Mouse (Mus musculus): Measurements from ENCODE around the gene Cdh4. TPM values are rescaled to one million over a fixed set of nuclear protein-coding genes. Genes with fewer than 3 reads are reported as not detected.

Cdh4 gene
- polyA plus RNA-seq, 1 experiment from 2014 or later = 0.99 TPM

- 74% methylated on average over 7 of the region's 7 CpGs for WGBS
- DNase-seq (ENCODE audit: low spot score) = no peak
- Histone ChIP-seq H3K9me3 (no peaks in the 10 kb centered on the region), H3K27me3 (ENCODE audit: insufficient read depth, poor library complexity, severe bottlenecking) (peaks cover 13% of the 10 kb centered on the region; the same call in 1 of the 2 replicates), H3K4me3 (no peak overlapping the region), H3K27ac (no peak overlapping the region), H3K36me3 (no peaks in the 10 kb centered on the region), H3K4me1 (0 out of 2 replicates have a peak, but pooled peaks cover 8% of the 10 kb centered on the region)
Measured at GRCm38 (mm10) chr2:179712690-179713089, 270.5 kb downstream of the Cdh4 start.

- Histone ChIP-seq H3K36me3 (no peaks in the 10 kb centered on the region), H3K27ac (no peak overlapping the region), H3K4me1 (0 out of 2 replicates have a peak, but pooled peaks cover 8% of the 10 kb centered on the region), H3K9me3 (no peaks in the 10 kb centered on the region), H3K4me3 (no peak overlapping the region), H3K27me3 (ENCODE audit: insufficient read depth, poor library complexity, severe bottlenecking) (peaks cover 13% of the 10 kb centered on the region; the same call in 1 of the 2 replicates)
- DNase-seq (ENCODE audit: low spot score) = no peak
- WGBS = 69% methylated on average over 4 of the region's 4 CpGs
Measured at GRCm38 (mm10) chr2:179713326-179713725, 271.1 kb downstream of the Cdh4 start.

GRCm38 (mm10) chr2:179714145-179714544, 271.9 kb downstream of the Cdh4 start:
- 0 out of 2 replicates have a peak, but pooled peaks cover 8% of the 10 kb centered on the region for H3K4me1 ChIP-seq
- WGBS = 85% methylated on average over 3 of the region's 3 CpGs
- no peak overlapping the region for H3K4me3 ChIP-seq
- peaks cover 13% of the 10 kb centered on the region; the same call in 1 of the 2 replicates for H3K27me3 ChIP-seq (ENCODE audit: insufficient read depth, poor library complexity, severe bottlenecking)
- no peak for DNase-seq (ENCODE audit: low spot score)
- H3K27ac ChIP-seq = no peak overlapping the region
- H3K36me3 ChIP-seq = no peaks in the 10 kb centered on the region
- no peaks in the 10 kb centered on the region for H3K9me3 ChIP-seq

- WGBS = 92% methylated on average over 1 of the region's 1 CpGs
- Histone ChIP-seq H3K27ac (no peak overlapping the region), H3K9me3 (no peaks in the 10 kb centered on the region), H3K4me3 (no peak overlapping the region), H3K27me3 (ENCODE audit: insufficient read depth, poor library complexity, severe bottlenecking) (peaks cover 18% of the 10 kb centered on the region; the same call in 1 of the 2 replicates), H3K4me1 (0 out of 2 replicates have a peak, but pooled peaks cover 8% of the 10 kb centered on the region), H3K36me3 (no peaks in the 10 kb centered on the region)
- DNase-seq (ENCODE audit: low spot score) = no peak
Measured at GRCm38 (mm10) chr2:179715375-179715774, 273.1 kb downstream of the Cdh4 start.

- WGBS = 37% methylated on average over 3 of the region's 3 CpGs
- Histone ChIP-seq H3K4me1 (0 out of 2 replicates have a peak, but pooled peaks cover 8% of the 10 kb centered on the region), H3K4me3 (no peak overlapping the region), H3K27ac (no peak overlapping the region), H3K36me3 (no peaks in the 10 kb centered on the region), H3K9me3 (no peaks in the 10 kb centered on the region), H3K27me3 (ENCODE audit: insufficient read depth, poor library complexity, severe bottlenecking) (peaks cover 5% of the 10 kb centered on the region; the same call in 1 of the 2 replicates)
- no peak for DNase-seq (ENCODE audit: low spot score)
Measured at GRCm38 (mm10) chr2:179720366-179720765, 278.1 kb downstream of the Cdh4 start.

GRCm38 (mm10) chr2:179721534-179722516, 279.6 kb downstream of the Cdh4 start:
- H3K27ac ChIP-seq = no peak overlapping the region
- peaks cover 5% of the 10 kb centered on the region; the same call in 1 of the 2 replicates for H3K27me3 ChIP-seq (ENCODE audit: insufficient read depth, poor library complexity, severe bottlenecking)
- H3K36me3 ChIP-seq = no peaks in the 10 kb centered on the region
- no peak for DNase-seq (ENCODE audit: low spot score)
- no peaks in the 10 kb centered on the region for H3K9me3 ChIP-seq
- 67% methylated on average over 18 of the region's 18 CpGs for WGBS
- no peak overlapping the region for H3K4me3 ChIP-seq
- peaks cover 10% of the 10 kb centered on the region; the same call in 1 of the 2 replicates for H3K4me1 ChIP-seq

GRCm38 (mm10) chr2:179722776-179723386, 280.6 kb downstream of the Cdh4 start:
- Histone ChIP-seq H3K9me3 (no peaks in the 10 kb centered on the region), H3K27ac (no peak overlapping the region), H3K36me3 (no peaks in the 10 kb centered on the region), H3K4me3 (no peak overlapping the region), H3K27me3 (ENCODE audit: insufficient read depth, poor library complexity, severe bottlenecking) (peaks cover 5% of the 10 kb centered on the region; the same call in 1 of the 2 replicates), H3K4me1 (peaks cover 10% of the 10 kb centered on the region; the same call in 1 of the 2 replicates)
- no peak for DNase-seq (ENCODE audit: low spot score)
- 57% methylated on average over 4 of the region's 4 CpGs for WGBS

GRCm38 (mm10) chr2:179723401-179723800, 281.2 kb downstream of the Cdh4 start:
- no peaks in the 10 kb centered on the region for H3K36me3 ChIP-seq
- no peak for DNase-seq (ENCODE audit: low spot score)
- WGBS = 84% methylated on average over 8 of the region's 8 CpGs
- H3K4me1 ChIP-seq = peaks cover 10% of the 10 kb centered on the region; the same call in 1 of the 2 replicates
- H3K27me3 ChIP-seq (ENCODE audit: insufficient read depth, poor library complexity, severe bottlenecking) = peaks cover 9% of the 10 kb centered on the region; the same call in 1 of the 2 replicates
- no peak overlapping the region for H3K4me3 ChIP-seq
- H3K9me3 ChIP-seq = no peaks in the 10 kb centered on the region
- H3K27ac ChIP-seq = no peak overlapping the region

- peaks cover 21% of the 10 kb centered on the region; the same call in 1 of the 2 replicates for H3K4me1 ChIP-seq
- no peak overlapping the region for H3K4me3 ChIP-seq
- no peaks in the 10 kb centered on the region for H3K9me3 ChIP-seq
- H3K27ac ChIP-seq = no peak overlapping the region
- H3K36me3 ChIP-seq = no peaks in the 10 kb centered on the region
- no peak for DNase-seq (ENCODE audit: low spot score)
- WGBS = 44% methylated on average over 8 of the region's 8 CpGs
- H3K27me3 ChIP-seq (ENCODE audit: insufficient read depth, poor library complexity, severe bottlenecking) = peaks cover 17% of the 10 kb centered on the region; the same call in 1 of the 2 replicates
Measured at GRCm38 (mm10) chr2:179729002-179729401, 286.8 kb downstream of the Cdh4 start.

- DNase-seq (ENCODE audit: low spot score) = no peak
- Histone ChIP-seq H3K36me3 (no peaks in the 10 kb centered on the region), H3K27ac (no peak overlapping the region)
Measured at GRCm38 (mm10) chr2:179729802-179730201, 287.6 kb downstream of the Cdh4 start.

GRCm38 (mm10) chr2:179733141-179733831, 291.1 kb downstream of the Cdh4 start:
- Histone ChIP-seq H3K4me3 (no peak overlapping the region), H3K27me3 (ENCODE audit: insufficient read depth, poor library complexity, severe bottlenecking) (peaks cover 14% of the 10 kb centered on the region; the same call in 1 of the 2 replicates), H3K4me1 (peaks cover 27% of the 10 kb centered on the region), H3K9me3 (no peaks in the 10 kb centered on the region), H3K36me3 (no peaks in the 10 kb centered on the region), H3K27ac (peak overlapping the region; percentile 42; the same call in 1 of the 2 replicates)
- no peak for DNase-seq (ENCODE audit: low spot score)
- 50% methylated on average over 16 of the region's 16 CpGs for WGBS

More at GRCm38 (mm10) chr2:179729802-179730201, 287.6 kb downstream of the Cdh4 start:
- Histone ChIP-seq H3K4me3 (no peak overlapping the region), H3K4me1 (peaks cover 18% of the 10 kb centered on the region; the same call in 1 of the 2 replicates), H3K27me3 (ENCODE audit: insufficient read depth, poor library complexity, severe bottlenecking) (peaks cover 17% of the 10 kb centered on the region; the same call in 1 of the 2 replicates), H3K9me3 (no peaks in the 10 kb centered on the region)
- WGBS = 82% methylated on average over 4 of the region's 4 CpGs

GRCm38 (mm10) chr2:179742419-179742818, 300.2 kb downstream of the Cdh4 start:
- DNase-seq (ENCODE audit: low spot score) = no peak
- Histone ChIP-seq H3K4me3 (no peak overlapping the region), H3K36me3 (no peaks in the 10 kb centered on the region), H3K27me3 (ENCODE audit: insufficient read depth, poor library complexity, severe bottlenecking) (peaks cover 11% of the 10 kb centered on the region; the same call in 1 of the 2 replicates), H3K27ac (no peak overlapping the region), H3K4me1 (0 out of 2 replicates have a peak, but pooled peaks cover 2% of the 10 kb centered on the region), H3K9me3 (no peaks in the 10 kb centered on the region)
- 82% methylated on average over 1 of the region's 1 CpGs for WGBS

All from heart, embryonic 10.5 days (tissue).